Mouse (Mus musculus) myocyte (in vitro differentiated cells): Measurements from ENCODE around the gene Smco1.

ENCODE experiments used
- CEBPB ChIP-seq: IDR thresholded peaks from 2 replicates; pipeline ENCODE4 v1.6.1; 2011; ENCODE audit warnings: mild to moderate bottlenecking, moderate library complexity; ENCODE audit not compliant: poor library complexity, insufficient read depth, severe bottlenecking
- E2F4 ChIP-seq: IDR thresholded peaks from one replicate; pipeline ENCODE4 v1.6.1; 2011; ENCODE audit warnings: mild to moderate bottlenecking, control low read depth, moderate library complexity; ENCODE audit not compliant: insufficient read depth
- MAX ChIP-seq: IDR thresholded peaks from one replicate; pipeline ENCODE4 v1.6.1; 2011; ENCODE audit warnings: low read depth, mild to moderate bottlenecking, control low read depth
- MYOD1 ChIP-seq, 3 experiments: IDR thresholded peaks; one replicate each; pipeline ENCODE4 v1.6.1; 2011; ENCODE audit warnings: control low read depth in 2 of 3, low read depth in 2 of 3, mild to moderate bottlenecking in 2 of 3, moderate library complexity in 1 of 3; ENCODE audit not compliant: insufficient read length in 2 of 3, control insufficient read depth in 1 of 3
- MYOG ChIP-seq, 3 experiments: IDR thresholded peaks; one replicate each; pipeline ENCODE4 v1.6.1; 2011; ENCODE audit warnings: control low read depth in 2 of 3, low read depth in 2 of 3, mild to moderate bottlenecking in 2 of 3; ENCODE audit not compliant: insufficient read length in 2 of 3, control insufficient read depth in 1 of 3, insufficient read depth in 1 of 3
- POLR2A ChIP-seq: IDR thresholded peaks from one replicate; pipeline ENCODE4 v1.6.1; 2011; ENCODE audit warnings: low read depth, mild to moderate bottlenecking, control low read depth, moderate library complexity; ENCODE audit not compliant: insufficient read length
- POLR2AphosphoS2 ChIP-seq: IDR thresholded peaks from one replicate; pipeline ENCODE4 v1.6.1; 2011; ENCODE audit warnings: low read depth, control low read depth; ENCODE audit not compliant: insufficient read length
- REST ChIP-seq: IDR thresholded peaks from one replicate; pipeline ENCODE4 v1.6.1; 2011; ENCODE audit warnings: mild to moderate bottlenecking, control low read depth, moderate library complexity; ENCODE audit not compliant: insufficient read depth, insufficient read length
- SRF ChIP-seq: IDR thresholded peaks from one replicate; pipeline ENCODE4 v1.6.1; 2011; ENCODE audit warnings: low read depth; ENCODE audit not compliant: control insufficient read depth, insufficient read length
- TCF12 ChIP-seq: IDR thresholded peaks from one replicate; pipeline ENCODE4 v1.6.1; 2011; ENCODE audit warnings: mild to moderate bottlenecking, control low read depth; ENCODE audit not compliant: poor library complexity, insufficient read depth, severe bottlenecking
- TCF3 ChIP-seq: IDR thresholded peaks from one replicate; pipeline ENCODE4 v1.6.1; 2011; ENCODE audit warnings: low read depth, control low read depth; ENCODE audit not compliant: insufficient read length
- USF1 ChIP-seq: IDR thresholded peaks from one replicate; pipeline ENCODE4 v1.6.1; 2011; ENCODE audit warnings: low read depth, mild to moderate bottlenecking, control low read depth, moderate library complexity

- no peak for TF ChIP-seq POLR2A
- no peak for TF ChIP-seq CEBPB
- no peak for TF ChIP-seq USF1
- no peak for TF ChIP-seq REST
- TF ChIP-seq TCF12: no peak
- TF ChIP-seq POLR2AphosphoS2: no peak
- TF ChIP-seq MYOG (IDR thresholded peaks at IDR 0.05; ENCODE audit: control insufficient read depth in 1 of 3, insufficient read depth in 1 of 3, insufficient read length in 2 of 3, low read depth in 2 of 3): no peak
- TF ChIP-seq MAX: no peak
- TF ChIP-seq E2F4: no peak
- no peak for TF ChIP-seq SRF
- TF ChIP-seq MYOD1 (IDR thresholded peaks at IDR 0.05; ENCODE audit: control insufficient read depth in 1 of 3, insufficient read length in 2 of 3, low read depth in 2 of 3): no peak
- no peak for TF ChIP-seq TCF3
Observed at GRCm38 (mm10) chr16:32312386-32312785, 41.1 kb downstream of the Smco1 start.
